Mouse (Mus musculus) liver, embryonic 14.5 days (tissue): ENCODE results near the gene Ror1. TPM values are rescaled to one million over a fixed set of nuclear protein-coding genes. Genes with fewer than 3 reads are reported as not detected.

Source experiments
- ATAC-seq: fragments of 200-750 bp; cut with Nextera tagmentation; 2 replicates; pipeline ENCODE4 v1.8.0; 2017; ENCODE audit warnings: moderate number of reproducible peaks, mild to moderate bottlenecking, moderate library complexity; ENCODE audit not compliant: insufficient read depth
- DNase-seq, 3 experiments: peaks; one replicate each; pipeline ENCODE4 v3.0.0-alpha.2; 2012 to 2013; ENCODE audit warnings: low read depth in 3 of 3, low spot score in 3 of 3
- H3K27ac ChIP-seq: fragments of 300-500 bp; sonication (generic); 2 replicates; pipeline ENCODE4 v1.5.1; 2014; ENCODE audit warnings: moderate library complexity, mild to moderate bottlenecking, control low read depth, inconsistent platforms
- H3K27me3 ChIP-seq: fragments of 300-500 bp; sonication (generic); 2 replicates; pipeline ENCODE4 v1.6.1; 2014; ENCODE audit warnings: mild to moderate bottlenecking, low read length, moderate library complexity; ENCODE audit not compliant: control insufficient read depth, insufficient read depth
- H3K36me3 ChIP-seq: fragments of 300-500 bp; sonication (generic); replicated peaks from 2 replicates; pipeline ENCODE4 v1.6.1; 2014; ENCODE audit warnings: low read depth; ENCODE audit not compliant: control insufficient read depth, insufficient read depth
- H3K4me1 ChIP-seq, 2 experiments: fragments of 200-500 bp in 1 of 2; fragments of 300-500 bp in 1 of 2; sonication (generic) in 1 of 2; replicated peaks; 2 replicates each; pipeline ENCODE4 v1.6.1; 2012 to 2014; ENCODE audit warnings: antibody characterized with exemption in 1 of 2, inconsistent platforms in 1 of 2, low read length in 1 of 2; ENCODE audit not compliant: control insufficient read depth in 2 of 2, insufficient read depth in 2 of 2
- H3K4me2 ChIP-seq: fragments of 300-500 bp; sonication (generic); 2 replicates; pipeline ENCODE4 v1.6.1; 2014; ENCODE audit warnings: low read depth, mild to moderate bottlenecking, control low read depth, moderate library complexity
- H3K4me3 ChIP-seq, 2 experiments: fragments of 200-500 bp in 1 of 2; fragments of 300-500 bp in 1 of 2; sonication (generic) in 1 of 2; 2 replicates each; pipeline ENCODE4 v1.5.1; 2012 to 2014; ENCODE audit warnings: low read depth in 2 of 2, low read length in 2 of 2, mild to moderate bottlenecking in 2 of 2, control low read depth in 1 of 2, inconsistent platforms in 1 of 2, moderate library complexity in 1 of 2; ENCODE audit not compliant: insufficient read depth in 1 of 2
- H3K9ac ChIP-seq: fragments of 300-500 bp; sonication (generic); replicated peaks from 2 replicates; pipeline ENCODE4 v1.6.1; 2014; ENCODE audit warnings: mild to moderate bottlenecking, control low read depth, moderate library complexity
- H3K9me3 ChIP-seq: fragments of 300-500 bp; sonication (generic); 2 replicates; pipeline ENCODE4 v1.6.1; 2016; ENCODE audit warnings: low read length, mixed read lengths; ENCODE audit not compliant: control insufficient read depth
- CTCF ChIP-seq: IDR thresholded peaks from 2 replicates; pipeline ENCODE4 v1.5.1; 2016; ENCODE audit warnings: antibody characterized with exemption, low read depth, control low read depth
- EP300 ChIP-seq: IDR thresholded peaks from 2 replicates; pipeline ENCODE4 v1.6.1; 2016; ENCODE audit warnings: antibody characterized with exemption, low read depth
- WGBS: fragments of 180-500 bp; shearing (Covaris S2); extraction: QIAGEN DNeasy Blood & Tissue Kit; methylation state at CpG from one replicate; pipeline ENCODE4 v1.1.7; 2014; ENCODE audit not compliant: insufficient replicate concordance; 5-methylcytosine and 5-hydroxymethylcytosine counted together
- polyA plus RNA-seq, 2 experiments: library from polyadenylated mRNA; depleted of rRNA in 1 of 2; stranded (reverse) in 1 of 2; unstranded in 1 of 2; fragments of >200 nt; fragmentation: Nextera tagmentation in 1 of 2; extraction: Ambion mirVana in 1 of 2; gene quantifications; 2 replicates each; pipeline versions ENCODE4 v1.2.1 to v1.2.3; 2012 to 2014

Ror1 gene
- polyA plus RNA-seq, 2 experiments, result 0.08 to 0.23 TPM

DNA sequence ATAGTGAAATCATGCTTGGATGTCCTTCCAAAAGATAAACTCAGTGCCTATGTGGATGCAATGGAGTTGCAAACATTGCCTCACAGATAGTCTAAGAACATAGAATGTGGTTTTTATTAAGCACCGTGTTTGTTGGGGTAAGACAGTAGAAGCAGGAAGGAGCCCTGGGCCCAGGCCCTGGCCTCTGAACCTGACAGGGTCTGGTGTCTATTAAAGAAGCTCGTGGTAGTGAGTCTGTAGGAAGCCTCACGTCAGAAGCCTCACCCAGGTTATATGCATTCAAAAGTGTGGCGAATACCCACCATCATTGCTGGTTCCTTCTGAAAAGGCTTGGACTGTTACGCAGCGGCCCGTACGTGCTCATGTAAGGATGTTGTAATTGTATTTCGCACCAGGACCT is 157.8 kb downstream of the Ror1 start:
- no peak overlapping the region for H3K4me2 ChIP-seq
- H3K9me3 ChIP-seq, result no peaks in the 10 kb centered on the region
- H3K36me3 ChIP-seq, result no peaks in the 10 kb centered on the region
- DNase-seq (no peak), ATAC-seq (no peak)
- no peaks in the 10 kb centered on the region for H3K27me3 ChIP-seq
- H3K4me3 ChIP-seq, result no peak overlapping the region
- no peak for TF ChIP-seq EP300
- no peak for TF ChIP-seq CTCF
- no peak overlapping the region for H3K27ac ChIP-seq
- no peak overlapping the region for H3K9ac ChIP-seq
- 68% methylated on average over 9 of the region's 9 CpGs for WGBS
- peaks cover 0 to 4% of the 10 kb centered on the region in 2 experiments; a peak in 1 of 4 replicates for H3K4me1 ChIP-seq

GRCm38 (mm10) chr4:100253831-100254230 is 158.2 kb downstream of the Ror1 start:
- no peak overlapping the region for H3K4me3 ChIP-seq
- TF ChIP-seq CTCF (no peak), EP300 (no peak)
- H3K9ac ChIP-seq, result no peak overlapping the region
- DNase-seq (no peak), ATAC-seq (no peak)
- WGBS, result 71% methylated on average over 7 of the region's 7 CpGs
- no peaks in the 10 kb centered on the region for H3K36me3 ChIP-seq
- H3K27me3 ChIP-seq, result no peaks in the 10 kb centered on the region
- H3K27ac ChIP-seq, result no peak overlapping the region
- no peak overlapping the region for H3K4me2 ChIP-seq
- no peaks in the 10 kb centered on the region for H3K9me3 ChIP-seq
- peaks cover 0 to 4% of the 10 kb centered on the region in 2 experiments; a peak in 1 of 4 replicates for H3K4me1 ChIP-seq

DNA sequence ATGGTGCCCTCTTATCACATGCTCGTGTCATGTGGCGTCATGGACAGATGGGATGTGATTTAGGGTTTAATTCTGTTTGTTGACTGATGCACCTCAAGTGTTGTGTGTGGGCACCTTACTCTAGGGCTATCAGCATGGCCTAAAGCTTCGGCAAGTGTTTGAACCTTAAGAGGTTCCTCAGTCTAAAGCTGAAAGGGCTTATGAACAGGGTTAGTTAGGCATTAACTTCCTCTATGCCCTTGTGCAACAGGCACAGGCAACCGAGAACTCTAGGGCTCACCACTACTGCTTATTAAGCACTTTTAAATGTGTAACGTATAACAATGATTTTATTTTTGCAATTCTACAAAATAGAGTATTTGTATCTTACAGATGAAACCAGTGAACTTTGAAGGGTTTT is 162.9 kb downstream of the Ror1 start:
- Histone ChIP-seq H3K27me3 (no peaks in the 10 kb centered on the region), H3K4me3 (no peak overlapping the region), H3K4me2 (no peak overlapping the region), H3K9me3 (no peaks in the 10 kb centered on the region), H3K27ac (no peak overlapping the region), H3K36me3 (no peaks in the 10 kb centered on the region), H3K9ac (no peak overlapping the region), H3K4me1 (peaks cover 0 to 4% of the 10 kb centered on the region in 2 experiments; a peak in 1 of 4 replicates)
- DNase-seq (no peak), ATAC-seq (no peak)
- no peak for TF ChIP-seq EP300
- TF ChIP-seq CTCF, result no peak
- 40% methylated on average over 5 of the region's 5 CpGs for WGBS

GRCm38 (mm10) chr4:100263917-100264316 is 168.3 kb downstream of the Ror1 start:
- Histone ChIP-seq H3K27me3 (no peaks in the 10 kb centered on the region), H3K9ac (no peak overlapping the region), H3K4me1 (no peaks in the 10 kb centered on the region), H3K4me3 (no peak overlapping the region), H3K27ac (no peak overlapping the region), H3K4me2 (no peak overlapping the region), H3K36me3 (no peaks in the 10 kb centered on the region), H3K9me3 (no peaks in the 10 kb centered on the region)
- WGBS, result 67% methylated on average over 1 of the region's 1 CpGs
- ATAC-seq (no peak), DNase-seq (no peak)
- no peak for TF ChIP-seq CTCF
- no peak for TF ChIP-seq EP300

- Histone ChIP-seq H3K4me1 (peaks cover 0 to 4% of the 10 kb centered on the region in 2 experiments; a peak in 1 of 4 replicates), H3K27me3 (no peaks in the 10 kb centered on the region)
Measured at GRCm38 (mm10) chr4:100271059-100271735, 175.6 kb downstream of the Ror1 start.

More at GRCm38 (mm10) chr4:100271059-100271735, 175.6 kb downstream of the Ror1 start:
- ATAC-seq (no peak), DNase-seq (no peak)
- no peaks in the 10 kb centered on the region for H3K36me3 ChIP-seq
- TF ChIP-seq CTCF (no peak), EP300 (no peak)
- H3K4me2 ChIP-seq, result no peak overlapping the region
- no peak overlapping the region for H3K4me3 ChIP-seq
- H3K9ac ChIP-seq, result no peak overlapping the region
- H3K9me3 ChIP-seq, result no peaks in the 10 kb centered on the region
- no peak overlapping the region for H3K27ac ChIP-seq
- WGBS, result 26% methylated on average over 10 of the region's 10 CpGs
